Mouse (Mus musculus) heart, postnatal 14 days (tissue): Measurements from ENCODE around the gene Fbp1. TPM values are rescaled to one million over a fixed set of nuclear protein-coding genes. Genes with fewer than 3 reads are reported as not detected.
"Not testable (repeated sequence)": the region's sequence is repeated elsewhere in the genome, so short reads cannot be mapped to it uniquely, and the experiment has no call there.

Source experiments
- DNase-seq, 2 experiments: peaks; one replicate each; pipeline ENCODE4 v3.0.0; 2021 to 2022
- intact Hi-C: fragments of 180-260 bp; cut with DNase I; formaldehyde crosslinking; loops from one replicate; pipeline ENCODE4 v1.15.1; 2025
- long read RNA-seq, 2 experiments: library from polyadenylated mRNA; stranded (forward); transcript quantifications; one replicate each; pipeline ENCODE4 v2.0.0; 2021
- total RNA-seq, 2 experiments: library from RNA; stranded (reverse); gene quantifications; 2 replicates each; pipeline ENCODE4 v1.2.3; 2021

The Fbp1 gene
- total RNA-seq = not detected
- long read RNA-seq, experiment 1 = 0 reads
- long read RNA-seq, experiment 2 = 0 reads

DNA sequence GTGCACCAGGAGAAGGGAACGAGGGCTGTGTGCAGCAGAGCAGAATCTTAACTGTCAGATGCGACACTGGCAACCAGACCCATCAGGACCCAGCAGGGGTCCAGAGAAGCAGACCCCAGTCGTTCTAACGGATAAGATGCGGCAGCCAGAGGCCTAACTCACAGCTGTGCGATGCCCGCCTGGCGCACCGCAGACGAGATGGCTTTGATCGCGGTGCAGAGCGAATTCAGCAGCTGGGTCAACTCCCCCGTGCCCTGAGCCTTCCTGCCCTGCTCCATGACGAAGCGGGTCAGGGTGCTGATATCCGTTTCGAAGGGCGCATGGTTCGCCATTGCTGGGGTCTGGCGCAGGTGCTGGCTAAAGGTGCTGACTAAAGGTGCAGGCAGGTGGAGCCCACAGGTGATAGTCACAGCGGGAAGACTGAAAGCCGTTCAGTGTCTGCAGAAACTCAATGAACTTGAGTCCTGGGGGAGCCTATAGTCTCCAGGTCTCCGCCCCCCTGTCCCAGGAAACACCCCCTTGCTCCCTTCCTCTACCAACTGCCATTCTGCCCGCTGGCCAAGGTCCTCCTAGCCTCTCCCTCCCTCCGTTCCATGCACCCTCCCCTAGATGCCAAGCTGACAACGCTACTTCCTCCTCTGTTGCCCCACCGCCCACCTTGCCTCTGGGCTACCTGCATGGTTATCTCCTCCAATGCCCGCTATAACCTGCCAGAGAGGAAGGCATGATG lies at the start of gene Fbp1:
Gene Fbp1 (minus strand): TSS at position 571 of the 730 bp plus-strand sequence.
- no peak for DNase-seq
- intact Hi-C loops = no loop called here

DNA sequence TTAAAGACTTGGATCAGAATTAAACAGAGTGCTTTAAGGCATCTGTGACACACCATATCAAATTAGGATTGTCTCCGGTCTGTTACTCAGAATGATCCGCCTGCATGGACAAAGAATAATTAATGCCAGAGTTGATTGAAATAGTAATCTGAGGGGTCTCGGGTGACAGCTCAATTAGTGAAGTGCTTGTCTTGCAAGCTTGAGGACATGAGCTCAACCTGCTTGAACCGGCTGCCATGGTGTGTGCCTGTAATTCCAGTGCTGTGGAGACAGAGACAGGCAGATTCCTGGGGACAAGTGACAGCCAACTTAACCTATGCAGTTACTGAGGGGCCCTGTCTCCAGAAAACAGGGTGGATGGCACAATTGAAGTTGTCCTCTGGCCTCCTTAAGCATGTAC lies 44.4 kb upstream of the Fbp1 start:
- DNase-seq = no peak
- intact Hi-C loops = no loop called here

DNA sequence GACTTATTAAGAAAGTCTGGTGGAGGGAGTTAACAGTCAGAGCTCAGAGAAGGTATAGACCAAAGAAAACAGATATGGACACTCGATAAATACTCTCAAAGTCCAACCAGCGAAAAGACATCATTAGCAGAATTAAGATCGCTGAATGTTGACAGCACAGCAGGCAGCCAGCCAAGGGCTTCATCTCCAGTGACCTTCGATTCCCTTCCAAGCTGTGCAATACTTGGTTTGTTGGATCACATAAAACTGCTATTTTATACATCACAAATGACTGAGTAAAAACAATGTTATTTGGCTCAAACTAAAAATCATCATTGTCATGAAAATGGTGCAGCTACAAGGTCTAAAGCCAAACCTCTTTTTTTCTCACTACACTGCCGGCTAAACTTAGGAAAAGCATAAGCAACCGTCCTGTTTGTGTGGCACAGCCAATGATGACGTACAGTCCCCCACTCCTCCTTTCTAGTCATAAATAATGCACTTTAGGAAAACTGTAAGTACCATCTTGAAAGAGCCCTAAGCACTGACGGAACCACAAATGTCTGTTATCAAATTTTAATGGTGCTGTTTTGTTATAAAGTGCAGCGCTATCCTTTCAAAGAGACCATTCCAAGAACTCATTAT lies 41.8 kb upstream of the Fbp1 start:
- intact Hi-C loops = loop anchor here (5.0 kb wide), 1 partner anchor 312 kb away; no protein-coding TSS in a partner anchor
- DNase-seq = peak; percentile 31 to 44

DNA sequence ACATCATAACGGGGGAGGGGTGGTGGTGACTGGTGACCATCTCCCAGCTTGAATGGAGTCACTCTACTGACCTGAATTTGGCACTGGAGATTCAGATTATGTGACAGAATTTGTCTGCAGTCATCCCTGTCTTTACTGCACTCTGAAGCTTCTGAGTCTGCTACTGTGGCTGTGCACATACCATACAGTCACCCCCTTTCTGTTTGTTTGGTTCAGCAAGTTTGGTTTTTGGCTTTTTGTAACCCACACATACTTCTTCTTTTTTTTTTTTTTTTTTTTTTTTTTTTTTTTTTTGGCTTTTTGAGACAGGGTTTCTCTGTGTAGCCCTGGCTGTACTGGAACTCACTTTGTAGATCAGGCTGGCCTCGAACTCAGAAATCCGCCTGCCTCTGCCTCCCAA lies 41.1 kb upstream of the Fbp1 start:
- intact Hi-C loops = loop anchor here (5.0 kb wide), 1 partner anchor 313 kb away; no protein-coding TSS in a partner anchor
- DNase-seq = not testable (repeated sequence)

DNA sequence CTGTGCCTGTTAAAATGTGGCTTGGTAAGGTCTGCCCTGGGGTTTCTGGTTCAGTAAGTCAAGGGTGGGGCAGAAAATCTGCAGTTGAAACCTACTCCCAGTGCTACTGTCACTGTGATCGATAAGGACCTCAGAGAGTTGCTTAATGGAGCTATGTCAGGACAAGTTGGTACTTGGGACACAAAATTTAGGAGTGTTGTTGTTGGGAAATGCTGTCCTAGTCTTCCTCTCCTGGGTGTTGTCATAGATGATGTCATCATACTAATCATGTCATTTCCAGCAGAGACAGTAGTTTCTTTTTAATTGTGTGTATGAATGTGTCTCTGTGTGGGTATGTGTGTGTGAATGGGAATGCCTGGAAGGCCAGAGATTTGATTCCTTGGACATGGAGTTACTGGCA lies 39.4 kb upstream of the Fbp1 start:
- no peak for DNase-seq
- intact Hi-C loops = loop anchor here (2.0 to 5.0 kb wide), 3 partner anchors 117 to 405 kb away; no protein-coding TSS in a partner anchor

DNA sequence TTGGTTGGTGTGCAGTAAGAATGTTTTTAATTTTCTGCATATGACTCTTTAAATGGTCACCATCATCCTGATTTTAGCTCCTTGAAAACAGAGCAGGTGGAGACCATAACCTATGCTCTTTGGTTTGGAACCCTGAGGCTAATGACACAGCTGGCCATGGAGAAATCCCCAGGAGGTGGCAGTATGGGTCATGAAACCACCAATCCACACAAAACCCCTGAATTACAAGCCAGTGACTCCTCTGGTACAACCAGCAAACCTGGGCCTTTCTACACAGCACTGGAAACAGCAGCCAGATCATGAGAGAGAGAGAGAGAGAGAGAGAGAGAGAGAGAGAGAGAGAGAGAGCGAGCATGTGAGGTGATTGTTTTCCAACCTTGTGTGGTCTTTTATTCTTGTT lies 38.4 kb upstream of the Fbp1 start:
- DNase-seq = peak; percentile 58 to 72
- intact Hi-C loops = loop anchor here (2.0 to 5.0 kb wide), 3 partner anchors 118 to 406 kb away; no protein-coding TSS in a partner anchor

DNA sequence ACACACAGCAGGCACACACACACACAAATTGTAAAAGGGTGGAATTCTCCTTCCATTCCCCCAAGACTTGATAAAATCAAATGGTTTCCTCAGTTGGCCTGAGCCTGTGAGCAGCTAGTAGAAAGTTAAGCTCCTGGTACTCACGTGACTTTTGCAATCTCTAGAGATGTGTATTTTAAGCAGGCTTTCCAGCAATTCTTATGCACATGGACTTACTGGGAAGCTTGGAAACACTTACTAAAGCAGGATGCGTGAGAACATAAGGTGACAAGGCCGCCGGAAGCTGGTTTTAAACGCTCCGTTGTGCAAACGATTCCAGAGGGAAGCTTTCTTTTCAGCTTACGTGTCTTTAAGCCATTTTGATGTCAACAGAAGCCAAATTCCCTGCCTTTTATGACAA lies 35.1 kb upstream of the Fbp1 start:
- no peak for DNase-seq
- intact Hi-C loops = no loop called here

DNA sequence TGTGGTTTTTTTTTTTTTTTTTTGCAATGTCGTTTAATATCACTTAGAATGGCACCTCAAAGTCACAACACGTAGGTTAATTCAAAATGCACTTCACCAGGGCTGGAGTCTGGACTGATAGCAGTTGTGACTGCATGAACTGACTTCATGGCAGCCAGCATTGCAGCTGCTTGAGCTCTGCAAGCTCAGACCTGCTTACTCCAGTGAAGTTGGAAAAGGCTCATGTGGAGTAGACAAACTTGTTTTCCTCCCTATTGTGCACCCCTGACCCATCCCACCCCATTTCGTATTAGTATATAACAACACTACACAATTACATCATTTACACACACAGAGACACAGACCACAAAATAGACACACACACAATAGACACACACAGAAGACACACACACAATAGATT lies 34.6 kb upstream of the Fbp1 start:
- intact Hi-C loops = no loop called here
- DNase-seq = no peak

DNA sequence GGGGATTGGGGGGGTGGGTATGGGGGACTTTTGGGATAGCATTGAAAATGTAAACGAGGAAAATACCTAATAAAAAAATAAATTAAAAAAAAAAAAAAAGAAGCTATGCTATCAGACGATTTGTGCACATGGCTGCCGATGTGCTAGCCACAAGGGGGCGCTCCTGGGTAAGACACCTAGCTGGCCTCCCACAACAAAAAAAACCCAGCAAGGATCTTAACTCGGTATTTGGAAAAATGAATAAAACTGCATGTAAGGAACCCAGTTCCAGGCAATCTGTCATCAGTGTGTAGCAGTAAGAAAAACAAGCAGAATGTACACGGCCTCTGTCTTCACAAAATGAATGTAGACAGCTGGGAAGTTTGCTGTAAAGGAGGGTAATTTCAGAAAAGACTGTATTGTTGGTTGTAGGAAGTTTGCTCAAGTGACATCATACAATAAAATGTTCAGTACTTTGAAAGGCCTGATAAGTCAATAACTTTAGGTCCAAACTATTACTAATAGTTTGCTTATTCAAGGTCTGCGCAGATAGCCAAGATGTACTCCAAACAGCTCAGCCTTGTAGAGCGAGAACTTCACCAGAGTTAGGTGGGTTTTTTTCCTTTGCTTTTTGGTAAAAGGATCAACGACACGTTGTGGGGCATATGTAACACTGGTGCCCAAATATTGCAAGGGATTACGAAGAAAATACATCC lies 31.7 kb upstream of the Fbp1 start:
- intact Hi-C loops = loop anchor here (1.0 to 2.0 kb wide), 2 partner anchors 413 to 437 kb away; no protein-coding TSS in a partner anchor
- peak; percentile 83 to 87 for DNase-seq

DNA sequence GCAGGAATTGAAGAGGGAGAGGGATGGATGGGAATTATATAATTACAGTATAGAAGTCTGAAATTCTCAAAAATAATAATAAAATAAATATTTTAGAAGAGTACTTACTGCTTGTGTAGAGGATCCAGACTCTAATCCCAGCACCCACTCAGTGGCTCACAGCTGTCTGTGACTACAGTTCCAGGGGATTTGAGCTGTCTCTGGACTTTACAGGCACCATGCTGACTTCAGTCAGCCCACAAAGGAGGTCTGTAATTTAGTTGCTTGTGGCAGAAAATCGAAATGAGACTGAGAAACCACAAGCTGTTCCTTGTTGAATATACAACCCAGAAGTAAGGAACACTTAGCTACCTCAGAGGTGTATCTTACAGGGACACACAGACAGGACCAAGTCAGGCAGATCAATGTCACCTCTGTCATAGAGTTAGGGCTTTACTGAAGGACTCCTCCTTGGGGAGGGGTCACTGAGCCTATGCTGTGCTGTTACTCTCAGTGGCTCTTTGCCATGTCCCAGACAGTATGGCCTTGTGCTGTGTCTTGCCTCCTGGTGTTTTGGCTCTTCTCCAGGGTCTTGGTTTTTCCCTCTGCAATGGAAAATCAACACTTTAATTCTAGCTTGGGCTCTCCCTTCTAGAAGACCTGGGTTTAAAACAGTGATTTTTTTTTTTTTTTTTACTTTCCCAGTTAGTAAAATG lies 29.5 kb upstream of the Fbp1 start:
- intact Hi-C loops = no loop called here
- no peak for DNase-seq

DNA sequence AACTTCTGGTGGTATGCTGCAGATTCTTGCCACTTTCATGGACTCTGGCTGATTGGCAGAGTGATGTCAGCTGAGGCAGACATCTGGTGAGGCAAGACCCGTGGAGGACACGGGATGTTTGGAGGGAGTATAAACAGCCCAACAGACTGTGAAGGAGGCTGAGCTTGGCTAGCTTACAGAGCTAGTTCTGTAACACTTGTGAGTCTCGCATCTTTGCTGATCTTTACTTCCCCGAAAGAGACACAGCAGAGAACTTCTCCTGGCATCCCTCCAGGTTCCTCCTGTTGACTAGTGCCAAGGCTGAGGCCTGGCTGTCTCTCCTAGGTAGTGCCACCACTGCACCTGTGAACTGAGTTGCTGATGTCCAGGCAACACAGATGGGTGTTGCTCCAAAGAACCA lies 28.6 kb upstream of the Fbp1 start:
- no peak for DNase-seq
- intact Hi-C loops = no loop called here

DNA sequence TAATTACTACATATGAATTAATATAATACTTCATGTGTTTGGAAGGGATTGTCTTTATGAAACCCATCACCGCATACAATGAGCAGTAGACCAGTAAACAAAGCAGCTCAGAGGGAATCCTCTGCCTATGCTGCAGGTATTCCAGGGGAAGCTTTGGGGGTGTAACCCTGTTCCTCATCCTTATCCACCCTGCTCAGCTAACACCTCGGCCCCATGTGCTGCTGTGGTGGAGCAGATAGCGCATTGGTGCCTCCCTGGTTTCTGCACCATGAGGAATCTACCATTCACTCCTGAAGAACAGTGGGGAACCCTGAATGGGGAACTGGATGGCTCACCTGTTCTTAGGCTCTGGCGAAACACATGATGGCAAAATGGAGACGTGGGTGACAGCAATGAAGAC lies 23.5 kb upstream of the Fbp1 start:
- DNase-seq = no peak
- intact Hi-C loops = no loop called here

DNA sequence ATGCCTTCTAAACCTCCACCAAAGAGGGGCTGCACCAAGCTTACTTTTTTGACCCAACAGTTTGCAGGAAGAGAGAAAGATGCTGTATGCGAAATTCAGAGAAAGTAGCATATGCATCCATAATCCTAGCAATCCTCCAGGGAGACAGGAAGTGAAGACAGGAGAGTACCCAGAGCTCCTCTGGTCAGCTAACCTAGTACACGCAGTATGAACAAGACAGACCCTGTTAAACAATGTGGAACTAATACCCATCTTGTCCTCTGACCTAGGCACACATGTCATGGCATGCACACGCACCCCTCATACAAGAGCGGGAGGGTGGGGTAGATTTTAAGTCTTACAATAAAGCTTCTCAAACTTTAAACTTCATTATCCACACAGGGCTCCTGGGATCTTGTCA lies 22.1 kb upstream of the Fbp1 start:
- intact Hi-C loops = no loop called here
- no peak for DNase-seq

DNA sequence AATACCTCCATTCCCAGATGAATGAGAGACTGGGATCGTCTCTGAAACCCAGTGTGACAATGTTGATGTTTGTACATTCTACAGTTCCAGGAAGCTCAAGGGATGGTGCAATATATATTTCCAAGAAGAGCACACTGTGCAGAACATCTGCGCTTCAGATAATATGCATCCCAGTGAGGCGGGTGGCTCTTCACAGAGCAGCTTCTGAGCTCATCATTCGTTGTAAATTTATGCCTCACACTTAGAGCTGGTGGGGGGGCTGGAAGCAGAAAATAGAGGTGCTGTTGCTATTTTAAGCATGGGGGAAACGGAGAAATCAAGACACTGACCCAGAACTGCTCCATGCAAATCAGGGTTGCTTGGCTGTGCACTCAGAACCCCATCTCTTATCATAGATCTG lies 21.7 kb upstream of the Fbp1 start:
- intact Hi-C loops = no loop called here
- DNase-seq = no peak

DNA sequence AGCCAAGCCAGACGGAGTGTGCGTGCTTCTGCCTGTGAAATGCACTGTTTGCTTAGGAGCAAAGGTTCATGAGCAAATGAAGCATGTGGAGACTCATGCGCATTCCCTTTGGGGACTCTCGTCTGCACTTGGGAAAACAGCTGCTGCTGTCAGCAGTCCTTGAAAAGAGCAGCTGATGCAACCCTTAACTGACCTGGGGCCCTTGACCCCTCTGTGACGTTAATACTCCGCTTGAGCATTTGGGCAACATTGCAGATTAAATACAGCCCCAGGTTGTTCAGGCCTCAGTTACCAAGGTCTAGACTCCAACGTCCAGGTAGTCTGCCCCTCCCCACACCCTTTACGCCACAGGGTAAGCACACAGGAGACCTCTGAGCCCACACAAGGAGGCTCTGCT lies 20.1 kb upstream of the Fbp1 start:
- peak in 1 of 2 experiments; percentile 6 for DNase-seq
- intact Hi-C loops = no loop called here

DNA sequence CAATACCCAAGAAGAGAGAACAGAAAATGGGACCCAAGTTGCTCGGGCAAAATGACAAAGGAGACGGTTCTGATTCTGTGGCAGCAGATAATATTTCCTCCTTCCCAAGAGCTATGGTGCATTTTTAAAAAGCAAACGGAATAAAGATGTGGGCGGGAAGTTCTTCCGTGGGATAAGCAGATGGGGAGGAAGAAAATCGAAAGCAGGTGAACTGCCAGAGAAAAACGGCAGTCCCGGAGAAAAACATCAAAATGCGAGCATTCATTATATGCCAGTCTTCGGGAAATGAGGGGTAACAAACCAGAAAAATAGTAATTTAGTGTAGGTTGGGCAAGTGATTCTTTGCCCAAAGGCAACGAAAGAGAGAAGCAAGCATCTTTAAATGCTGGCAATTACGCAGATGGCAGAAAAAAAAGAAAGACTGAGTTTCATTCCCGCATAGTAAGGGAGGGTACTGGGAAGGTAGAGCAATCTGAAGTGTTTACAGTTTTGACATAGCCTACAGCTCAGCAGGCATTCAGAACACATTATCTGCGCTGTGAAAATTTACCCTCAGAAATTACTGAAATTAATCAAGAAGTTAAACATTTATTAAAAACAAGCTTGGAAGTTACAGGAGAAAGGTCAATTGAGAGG lies 19.6 kb upstream of the Fbp1 start:
- intact Hi-C loops = no loop called here
- no peak for DNase-seq

DNA sequence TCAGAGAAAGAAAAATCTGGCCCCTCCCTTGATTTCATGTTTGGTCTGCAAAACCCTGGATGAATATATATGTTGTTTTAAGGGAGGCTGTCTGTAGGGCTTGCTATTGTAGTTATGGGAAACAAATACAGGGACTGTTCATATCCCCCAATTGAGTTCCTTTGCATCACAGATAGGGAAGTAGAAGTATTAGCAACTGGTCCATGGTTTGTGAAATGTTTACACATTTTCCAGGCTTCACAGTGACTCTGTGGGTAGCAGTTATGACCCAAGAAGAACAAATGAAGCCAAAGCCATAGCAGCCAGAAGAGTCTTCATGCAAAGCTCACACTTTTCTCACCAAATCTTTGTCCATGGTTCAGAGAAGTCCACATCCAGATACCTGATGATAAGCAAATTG lies 13.1 kb upstream of the Fbp1 start:
- intact Hi-C loops = no loop called here
- no peak for DNase-seq

DNA sequence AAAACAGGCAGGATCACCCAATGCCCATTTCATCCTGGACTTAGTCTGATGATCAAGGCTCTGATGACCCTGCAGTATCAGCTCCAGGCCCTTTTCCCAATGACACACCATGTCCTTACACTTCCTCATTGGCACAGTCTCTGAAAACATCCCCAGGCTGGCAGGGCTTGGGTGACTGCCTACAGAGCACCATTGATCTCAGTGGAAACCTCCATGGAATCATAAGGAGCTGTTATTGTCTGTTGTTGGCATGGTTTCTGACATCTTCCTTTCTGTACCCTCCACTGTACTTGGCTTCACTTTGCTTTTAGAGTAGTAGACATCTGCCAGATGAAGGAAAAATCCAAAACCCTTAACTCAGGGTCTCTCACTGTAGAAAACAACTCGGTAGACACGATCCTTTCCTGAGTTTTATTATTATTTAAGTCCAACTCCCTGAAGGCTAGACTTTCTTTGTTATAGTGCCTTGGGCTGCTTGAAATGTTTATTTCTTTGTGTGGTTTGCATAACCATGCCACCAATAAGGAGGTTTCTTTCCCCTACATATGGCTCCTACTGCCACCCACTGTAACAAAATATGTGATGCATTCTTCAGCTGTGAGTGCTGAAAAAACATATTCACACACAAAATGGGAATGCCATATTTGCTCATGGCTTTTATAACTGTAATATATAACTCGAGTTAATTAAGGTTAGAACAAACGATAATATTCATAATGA lies 10.0 kb upstream of the Fbp1 start:
- DNase-seq = no peak
- intact Hi-C loops = no loop called here

DNA sequence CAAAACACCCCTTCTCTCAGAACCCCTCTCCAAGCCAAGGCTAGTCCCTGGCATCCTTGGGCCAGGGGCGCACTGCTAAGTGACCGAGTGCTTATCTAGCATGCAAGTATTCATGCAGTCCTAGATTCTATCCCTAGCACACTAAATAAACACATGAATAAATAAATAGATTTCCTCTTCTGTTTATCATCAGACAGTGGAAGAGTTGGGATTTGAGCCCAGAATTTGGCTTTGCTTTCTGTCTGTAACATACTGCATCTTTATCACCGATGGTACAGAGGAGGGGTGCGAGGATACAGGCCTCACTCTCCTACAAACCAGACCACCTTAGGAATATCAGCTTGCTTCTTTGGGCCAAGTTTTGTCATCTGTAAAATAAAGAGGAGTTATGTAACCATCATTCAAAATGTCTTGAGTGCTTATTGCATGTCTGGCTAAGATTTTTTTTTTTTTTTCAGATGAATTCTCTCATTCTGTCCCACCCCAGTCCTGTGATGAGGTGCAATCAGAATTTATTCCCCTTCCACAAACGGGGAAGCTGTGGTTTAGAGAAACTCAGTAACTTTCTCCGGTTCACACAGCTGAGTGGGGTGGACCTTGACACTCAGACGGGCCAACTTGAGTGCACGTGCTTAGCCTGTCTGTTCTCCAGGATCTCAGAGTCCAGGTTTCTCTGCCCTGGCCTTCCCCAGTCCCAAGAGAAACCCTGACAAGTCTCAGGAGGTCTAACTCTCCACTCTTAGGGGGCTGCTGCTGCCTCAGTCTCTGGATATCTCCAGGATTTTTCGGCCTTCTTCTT lies 5.2 kb upstream of the Fbp1 start:
- intact Hi-C loops = no loop called here
- no peak for DNase-seq
